Mouse (Mus musculus) CH12.LX (cell line): ENCODE results near the gene Gfy. TPM values are rescaled to one million over a fixed set of nuclear protein-coding genes. Genes with fewer than 3 reads are reported as not detected.

ENCODE experiments used
- DNase-seq: peaks from one replicate; pipeline ENCODE4 v3.0.0-alpha.2; 2013; ENCODE audit errors: extremely low read depth
- H3K27ac ChIP-seq: 2 replicates; pipeline ENCODE4 v1.5.1; 2012; ENCODE audit warnings: low read depth, mild to moderate bottlenecking, control low read depth, moderate library complexity; ENCODE audit not compliant: insufficient read depth
- H3K27me3 ChIP-seq: replicated peaks from 2 replicates; pipeline ENCODE3; 2012; ENCODE audit warnings: inconsistent platforms
- H3K36me3 ChIP-seq, 2 experiments: replicated peaks in 1 of 2; 2 replicates each; pipeline versions ENCODE3 to v1.6.1; 2012; ENCODE audit warnings: inconsistent platforms in 1 of 2, low read length in 1 of 2, mild to moderate bottlenecking in 1 of 2, mixed read lengths in 1 of 2, moderate library complexity in 1 of 2; ENCODE audit not compliant: control insufficient read depth in 1 of 2, insufficient read depth in 1 of 2
- H3K4me1 ChIP-seq, 2 experiments: 2 replicates each; pipeline ENCODE4 v1.6.1; 2012; ENCODE audit warnings: inconsistent platforms in 1 of 2, moderate library complexity in 1 of 2; ENCODE audit not compliant: insufficient read depth in 2 of 2, control insufficient read depth in 1 of 2
- H3K4me2 ChIP-seq: 2 replicates; pipeline ENCODE4 v1.6.1; 2012; ENCODE audit warnings: low read depth, mild to moderate bottlenecking, control low read depth; ENCODE audit not compliant: poor library complexity, insufficient read depth, severe bottlenecking
- H3K4me3 ChIP-seq, 3 experiments: fragments of 150-350 bp in 1 of 3; sonication (generic) in 1 of 3; replicated peaks in 1 of 3; 2 replicates each; pipeline versions ENCODE3 to v1.5.1; 2011 to 2012; ENCODE audit warnings: low read depth in 2 of 3, low read length in 2 of 3, mild to moderate bottlenecking in 2 of 3, moderate library complexity in 2 of 3, control low read depth in 1 of 3, improper control_type of control experiment in 1 of 3, inconsistent platforms in 1 of 3, mixed read lengths in 1 of 3; ENCODE audit not compliant: poor library complexity in 1 of 3
- H3K79me2 ChIP-seq: replicated peaks from 2 replicates; pipeline ENCODE4 v1.6.1; 2012; ENCODE audit warnings: mild to moderate bottlenecking, moderate library complexity; ENCODE audit not compliant: control insufficient read depth, poor library complexity, insufficient read depth, severe bottlenecking; ENCODE audit errors: extremely low read depth
- H3K9ac ChIP-seq: 2 replicates; pipeline ENCODE4 v1.6.1; 2012; ENCODE audit warnings: low read depth, mild to moderate bottlenecking, control low read depth, moderate library complexity; ENCODE audit not compliant: insufficient read depth
- H3K9me3 ChIP-seq: replicated peaks from 2 replicates; pipeline ENCODE3; 2012; ENCODE audit warnings: low read length, inconsistent platforms, mixed read lengths
- BHLHE40 ChIP-seq: IDR thresholded peaks from 2 replicates; pipeline ENCODE4 v1.6.1; 2011; ENCODE audit warnings: mild to moderate bottlenecking, low read depth, low read length, improper control_type of control experiment
- CHD1 ChIP-seq: IDR thresholded peaks from 2 replicates; pipeline ENCODE4 v1.6.1; 2012; ENCODE audit warnings: low read depth, low read length, improper control_type of control experiment, inconsistent platforms
- CHD2 ChIP-seq: IDR thresholded peaks from 2 replicates; pipeline ENCODE4 v1.6.1; 2011; ENCODE audit warnings: low read length, improper control_type of control experiment
- E2F4 ChIP-seq: IDR thresholded peaks from 2 replicates; pipeline ENCODE4 v1.6.1; 2011; ENCODE audit warnings: low read depth, low read length, improper control_type of control experiment; ENCODE audit not compliant: insufficient replicate concordance
- ELF1 ChIP-seq: IDR thresholded peaks from 2 replicates; pipeline ENCODE4 v1.6.1; 2014; ENCODE audit warnings: low read depth, mild to moderate bottlenecking, inconsistent platforms, low read length, improper control_type of control experiment
- ETS1 ChIP-seq: conservative IDR thresholded peaks from 2 replicates; pipeline ENCODE4 v1.6.1; 2012; ENCODE audit warnings: low read depth, mild to moderate bottlenecking, inconsistent platforms, low read length, improper control_type of control experiment, moderate library complexity
- GABPA ChIP-seq: IDR thresholded peaks from 2 replicates; pipeline ENCODE4 v1.6.1; 2012; ENCODE audit warnings: low read depth, low read length, improper control_type of control experiment, inconsistent platforms; ENCODE audit not compliant: insufficient replicate concordance
- HCFC1 ChIP-seq: IDR thresholded peaks from 2 replicates; pipeline ENCODE4 v1.6.1; 2012; ENCODE audit warnings: low read depth, mild to moderate bottlenecking, inconsistent platforms, low read length, improper control_type of control experiment
- JUND ChIP-seq: conservative IDR thresholded peaks from 2 replicates; pipeline ENCODE4 v1.6.1; 2011; ENCODE audit warnings: low read depth, low read length, improper control_type of control experiment
- KAT2A ChIP-seq: IDR thresholded peaks from 2 replicates; pipeline ENCODE4 v1.6.1; 2012; ENCODE audit warnings: low read length, improper control_type of control experiment, inconsistent platforms; ENCODE audit not compliant: insufficient replicate concordance
- MAZ ChIP-seq: IDR thresholded peaks from 2 replicates; pipeline ENCODE4 v1.6.1; 2012; ENCODE audit warnings: low read depth, mild to moderate bottlenecking, inconsistent platforms, low read length, improper control_type of control experiment, moderate library complexity
- MEF2A ChIP-seq: IDR thresholded peaks from 2 replicates; pipeline ENCODE4 v1.6.1; 2014; ENCODE audit warnings: low read depth, mild to moderate bottlenecking, inconsistent platforms, low read length, improper control_type of control experiment, borderline replicate concordance
- MYC ChIP-seq: IDR thresholded peaks from 2 replicates; pipeline ENCODE4 v1.6.1; 2011; ENCODE audit warnings: low read depth, mild to moderate bottlenecking, improper control_type of control experiment, low read length
- NELFE ChIP-seq: IDR thresholded peaks from 2 replicates; pipeline ENCODE4 v1.6.1; 2011; ENCODE audit warnings: low read depth, low read length, improper control_type of control experiment
- PAX5 ChIP-seq: IDR thresholded peaks from 2 replicates; pipeline ENCODE4 v1.6.1; 2012; ENCODE audit warnings: low read length, inconsistent platforms, mixed read lengths
- POLR2A ChIP-seq: IDR thresholded peaks from 2 replicates; pipeline ENCODE4 v1.6.1; 2011; ENCODE audit warnings: low read depth, mild to moderate bottlenecking, improper control_type of control experiment, low read length
- RCOR1 ChIP-seq: conservative IDR thresholded peaks from 2 replicates; pipeline ENCODE4 v1.6.1; 2012; ENCODE audit warnings: low read depth, mild to moderate bottlenecking, inconsistent platforms, low read length, improper control_type of control experiment
- SIN3A ChIP-seq: IDR thresholded peaks from 2 replicates; pipeline ENCODE4 v1.6.1; 2012; ENCODE audit warnings: low read length, improper control_type of control experiment, inconsistent platforms
- SMC3 ChIP-seq: IDR thresholded peaks from 2 replicates; pipeline ENCODE4 v1.6.1; 2011; ENCODE audit warnings: low read depth, low read length, improper control_type of control experiment
- TBP ChIP-seq: conservative IDR thresholded peaks from 2 replicates; pipeline ENCODE4 v1.6.1; 2011; ENCODE audit warnings: low read depth, low read length, improper control_type of control experiment
- USF2 ChIP-seq: conservative IDR thresholded peaks from 2 replicates; pipeline ENCODE4 v1.6.1; 2011; ENCODE audit warnings: low read depth, low read length, improper control_type of control experiment
- ZKSCAN1 ChIP-seq: IDR thresholded peaks from 2 replicates; pipeline ENCODE4 v1.6.1; 2012; ENCODE audit warnings: low read depth, inconsistent platforms, low read length, improper control_type of control experiment, borderline replicate concordance
- dilution Hi-C: fragments of 300-500 bp; cut with MboI; formaldehyde crosslinking; loops from 2 replicates; pipeline ENCODE4 v1.14.3; 2020; ENCODE audit warnings: low sequenced_read_pairs; ENCODE audit not compliant: extremely low pct_unique_long_range_greater_than_20kb, extremely low pct_ligation_motif_present
- in situ Hi-C: fragments of 300-500 bp; cut with MboI; formaldehyde crosslinking; loops from 3 replicates; pipeline ENCODE4 v1.14.3; 2019; ENCODE audit warnings: low sequenced_read_pairs, low pct_ligation_motif_present, low pct_unique_long_range_greater_than_20kb, mixed read lengths
- polyA plus RNA-seq: library from polyadenylated mRNA; unstranded; fragments of >175 nt; gene quantifications from 2 replicates; pipeline ENCODE4 v1.2.1, GENCODE M21; 2012; ENCODE audit warnings: low read depth; ENCODE audit not compliant: insufficient read length
- total RNA-seq, 2 experiments: library from RNA; depleted of rRNA; stranded (reverse); fragments of 300-350 nt in 1 of 2; fragments of >200 nt in 1 of 2; gene quantifications; 2 replicates each; pipeline ENCODE4 v1.2.3; 2012 to 2014

Gfy gene
- total and polyA plus RNA-seq, 3 experiments: not detected

GRCm38 (mm10) chr7:45162996-45163615 is 16.3 kb downstream of the Gfy start:
- H3K27me3 ChIP-seq: peaks cover 52% of the 10 kb centered on the region
- no peak overlapping the region for H3K9ac ChIP-seq
- H3K27ac ChIP-seq: no peak overlapping the region
- peaks cover 0 to 11% of the 10 kb centered on the region in 2 experiments; a peak in 3 of 4 replicates for H3K4me1 ChIP-seq
- in situ Hi-C loops (loop anchor here (10.0 kb wide), 1 partner anchor 142 kb away; no protein-coding TSS in a partner anchor), dilution Hi-C loops (no loop called here)
- H3K36me3 ChIP-seq: peaks cover 0 to 30% of the 10 kb centered on the region in 2 experiments
- no peaks in the 10 kb centered on the region for H3K79me2 ChIP-seq
- DNase-seq: no peak
- no peak overlapping the region for H3K4me2 ChIP-seq
- no peak overlapping the region for H3K4me3 ChIP-seq
- no peaks in the 10 kb centered on the region for H3K9me3 ChIP-seq
- TF ChIP-seq SIN3A (no peak), TBP (no peak), BHLHE40 (no peak), ETS1 (no peak), HCFC1 (no peak), ZKSCAN1 (no peak)

DNA sequence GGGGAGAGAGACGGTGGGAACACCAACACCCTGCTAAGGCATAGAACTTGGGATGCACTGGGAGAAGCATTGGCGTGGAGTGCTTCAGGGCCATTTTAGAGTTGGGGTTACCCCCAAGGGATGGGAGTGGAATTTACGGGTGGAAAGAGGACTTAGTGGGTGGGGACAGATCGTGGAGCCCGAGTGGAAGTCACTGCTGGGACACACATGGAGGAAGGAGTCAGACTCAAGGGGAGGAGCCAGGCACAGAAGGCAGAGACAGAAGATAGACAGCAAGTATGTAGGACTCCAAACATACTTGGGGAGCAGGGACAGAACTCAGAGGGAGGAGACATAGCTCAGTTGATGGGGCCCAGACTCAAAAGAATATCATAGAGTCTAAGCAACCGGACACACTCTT is 16.8 kb downstream of the Gfy start:
- Histone ChIP-seq H3K9me3 (no peaks in the 10 kb centered on the region), H3K27ac (no peak overlapping the region), H3K36me3 (peaks cover 0 to 35% of the 10 kb centered on the region in 2 experiments), H3K4me3 (no peak overlapping the region), H3K4me1 (peaks cover 0 to 11% of the 10 kb centered on the region in 2 experiments; a peak in 3 of 4 replicates), H3K79me2 (no peaks in the 10 kb centered on the region), H3K27me3 (peaks cover 47% of the 10 kb centered on the region), H3K4me2 (peak overlapping the region; percentile 65), H3K9ac (no peak overlapping the region)
- in situ Hi-C loops (loop anchor here (10.0 kb wide), 1 partner anchor 142 kb away; no protein-coding TSS in a partner anchor), dilution Hi-C loops (no loop called here)
- no peak for DNase-seq
- TF ChIP-seq ETS1: no peak
- no peak for TF ChIP-seq TBP
- TF ChIP-seq SMC3: no peak

DNA sequence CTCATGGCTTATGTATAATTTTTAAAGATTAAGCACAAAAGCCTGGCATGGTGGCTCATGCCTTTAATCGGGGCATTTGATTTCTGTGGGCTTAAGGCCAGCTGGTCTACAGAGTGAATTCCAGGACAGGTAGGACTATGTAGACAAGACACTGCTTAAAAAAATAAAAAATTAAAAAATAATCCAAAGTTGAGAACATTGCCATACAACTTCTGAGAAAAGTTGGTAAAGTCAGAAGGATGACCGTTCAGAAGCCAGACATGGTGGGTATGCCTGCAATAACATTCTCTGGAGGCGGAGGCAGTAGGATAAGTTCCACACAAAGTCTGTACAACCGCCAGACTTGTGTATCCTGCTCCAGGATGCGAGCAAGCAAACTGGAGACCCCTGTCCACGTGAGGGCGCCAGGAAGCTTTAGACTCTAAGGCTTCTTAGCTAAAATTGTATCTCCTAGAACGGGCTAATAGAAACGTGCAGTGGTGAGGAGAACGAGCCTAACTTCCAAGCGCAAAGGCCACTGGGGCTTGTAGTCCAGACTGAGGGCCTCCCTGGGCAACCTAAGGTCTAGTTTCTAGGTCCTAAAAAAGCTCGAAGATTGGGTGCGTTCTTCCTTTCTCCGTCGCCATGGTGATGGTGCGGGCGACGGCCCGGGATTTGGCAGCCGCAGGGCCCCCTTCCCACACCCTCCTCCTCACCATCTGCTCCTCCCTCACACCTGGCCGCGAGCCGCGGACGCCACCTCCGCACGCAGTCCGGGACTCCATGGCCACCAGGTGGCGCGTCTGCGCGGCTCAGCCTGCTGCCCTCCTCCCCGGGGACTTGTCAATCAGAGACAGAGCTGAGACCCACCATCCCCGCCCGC is 17.5 kb downstream of the Gfy start:
- Histone ChIP-seq H3K9ac (no peak overlapping the region), H3K27ac (no peak overlapping the region), H3K9me3 (no peaks in the 10 kb centered on the region), H3K4me3 (no peak overlapping the region), H3K36me3 (peaks cover 0 to 40% of the 10 kb centered on the region in 2 experiments), H3K79me2 (no peaks in the 10 kb centered on the region), H3K4me2 (peak overlapping the region; percentile 65), H3K4me1 (peaks cover 0 to 11% of the 10 kb centered on the region in 2 experiments; a peak in 3 of 4 replicates), H3K27me3 (peaks cover 41% of the 10 kb centered on the region)
- in situ Hi-C loops (loop anchor here (10.0 kb wide), 1 partner anchor 143 kb away; no protein-coding TSS in a partner anchor), dilution Hi-C loops (no loop called here)
- DNase-seq: peak; percentile 78
- TF ChIP-seq KAT2A (no peak), ELF1 (no peak), SMC3 (peak; percentile 92), USF2 (no peak), E2F4 (no peak), MYC (no peak), CHD1 (no peak), POLR2A (peak; percentile 30; the same call in 1 of the 2 replicates), GABPA (no peak), NELFE (no peak), MEF2A (no peak), ZKSCAN1 (no peak), BHLHE40 (peak; percentile 69), CHD2 (no peak), MAZ (no peak), PAX5 (no peak), JUND (no peak), RCOR1 (no peak)
